Mouse (Mus musculus) kidney, embryonic 16.5 days (tissue): Measurements from ENCODE around the gene Slc35b4. TPM values are rescaled to one million over a fixed set of nuclear protein-coding genes. Genes with fewer than 3 reads are reported as not detected.

Source experiments
- ATAC-seq: fragments of 200-750 bp; cut with Nextera tagmentation; 2 replicates; pipeline ENCODE4 v1.8.0; 2017; ENCODE audit warnings: moderate TSS enrichment; ENCODE audit not compliant: low FRiP score, low TSS enrichment
- H3K27ac ChIP-seq: fragments of 300-500 bp; sonication (generic); 2 replicates; pipeline ENCODE4 v1.5.1; 2014; ENCODE audit warnings: low read length
- H3K27me3 ChIP-seq: fragments of 300-500 bp; sonication (generic); 2 replicates; pipeline ENCODE4 v1.6.1; 2014; ENCODE audit warnings: low read length, control low read depth, mixed read lengths; ENCODE audit not compliant: insufficient read depth
- H3K36me3 ChIP-seq: fragments of 300-500 bp; sonication (generic); 2 replicates; pipeline ENCODE4 v1.6.1; 2014; ENCODE audit warnings: low read length, control low read depth, mixed read lengths; ENCODE audit not compliant: insufficient read depth
- H3K4me1 ChIP-seq: fragments of 300-500 bp; sonication (generic); 2 replicates; pipeline ENCODE4 v1.6.1; 2014; ENCODE audit warnings: low read length, control low read depth, mixed read lengths; ENCODE audit not compliant: insufficient read depth
- H3K4me2 ChIP-seq: fragments of 300-500 bp; sonication (generic); replicated peaks from 2 replicates; pipeline ENCODE4 v1.6.1; 2014; ENCODE audit warnings: low read depth, low read length
- H3K4me3 ChIP-seq: fragments of 300-500 bp; sonication (generic); 2 replicates; pipeline ENCODE4 v1.5.1; 2014; ENCODE audit warnings: mild to moderate bottlenecking, low read length
- H3K9ac ChIP-seq: fragments of 300-500 bp; sonication (generic); replicated peaks from 2 replicates; pipeline ENCODE4 v1.6.1; 2014; ENCODE audit warnings: low read length
- H3K9me3 ChIP-seq: fragments of 300-500 bp; sonication (generic); 2 replicates; pipeline ENCODE4 v1.6.1; 2016; ENCODE audit warnings: low read length, control low read depth
- WGBS: fragments of 180-500 bp; shearing (Covaris S2); extraction: QIAGEN DNeasy Blood & Tissue Kit; methylation state at CpG from one replicate; pipeline ENCODE4 v1.1.7; 2014; 5-methylcytosine and 5-hydroxymethylcytosine counted together
- polyA plus RNA-seq: library from polyadenylated mRNA; unstranded; fragments of >200 nt; fragmentation: Nextera tagmentation; extraction: Ambion mirVana; gene quantifications from 2 replicates; pipeline ENCODE4 v1.2.1, GENCODE M21; 2015

Gene Slc35b4
- polyA plus RNA-seq, 1 experiment from 2014 or later = 86.0 TPM

DNA sequence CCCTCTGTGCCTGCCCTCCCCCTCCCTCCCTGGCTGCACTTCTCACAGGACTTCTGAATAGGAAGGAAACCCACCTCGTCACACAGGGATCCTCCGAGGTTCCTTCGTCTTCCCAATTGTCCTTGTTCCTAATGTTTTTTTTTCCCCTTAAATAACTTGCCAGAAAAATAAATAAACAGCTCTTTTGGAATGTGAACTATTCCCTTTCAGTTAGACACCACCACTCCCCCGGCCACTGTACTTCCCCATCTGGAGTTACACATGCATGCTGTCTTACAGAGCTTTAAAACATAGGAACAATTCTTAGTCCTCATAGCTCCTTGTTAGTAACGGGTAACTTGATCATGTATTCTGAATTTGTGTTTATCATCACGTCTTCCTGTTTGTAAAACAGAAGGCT lies 30.9 kb downstream of the Slc35b4 start:
- no peak for ATAC-seq
- 0 out of 2 replicates have a peak overlapping the region, but pooled peaks have one; percentile 9 for H3K4me2 ChIP-seq
- peaks cover 10% of the 10 kb centered on the region; the same call in 1 of the 2 replicates for H3K4me1 ChIP-seq
- peak overlapping the region; percentile 31; the same call in 1 of the 2 replicates for H3K27ac ChIP-seq
- H3K27me3 ChIP-seq = no peaks in the 10 kb centered on the region
- WGBS = 26% methylated on average over 6 of the region's 6 CpGs
- H3K4me3 ChIP-seq = no peak overlapping the region
- peaks cover 7% of the 10 kb centered on the region for H3K9me3 ChIP-seq
- no peak overlapping the region for H3K9ac ChIP-seq
- H3K36me3 ChIP-seq = no peaks in the 10 kb centered on the region

DNA sequence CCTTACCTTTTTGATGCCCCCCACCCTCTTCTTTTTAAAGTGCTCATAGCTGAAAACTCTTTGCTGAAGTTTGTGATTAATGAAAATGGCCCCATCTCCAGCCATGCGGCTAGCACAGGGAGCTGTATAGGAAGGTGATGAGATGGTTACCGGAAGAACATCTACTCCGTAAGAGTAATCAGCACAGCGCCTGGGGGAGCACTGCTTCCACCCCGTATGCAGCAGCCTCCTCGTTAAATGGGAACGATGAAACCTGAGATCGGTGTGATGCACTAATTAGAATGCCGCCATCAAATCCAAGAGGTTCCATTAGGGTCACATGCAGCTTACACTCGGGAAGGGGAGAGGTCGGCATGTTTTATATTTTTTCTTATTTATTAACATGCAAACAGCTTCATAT lies 34.0 kb downstream of the Slc35b4 start:
- Histone ChIP-seq H3K9me3 (peaks cover 7% of the 10 kb centered on the region), H3K4me3 (no peak overlapping the region), H3K4me2 (no peak overlapping the region), H3K4me1 (peaks cover 10% of the 10 kb centered on the region; the same call in 1 of the 2 replicates), H3K27ac (no peak overlapping the region), H3K9ac (no peak overlapping the region), H3K27me3 (no peaks in the 10 kb centered on the region), H3K36me3 (no peaks in the 10 kb centered on the region)
- ATAC-seq = no peak
- 52% methylated on average over 11 of the region's 11 CpGs for WGBS

DNA sequence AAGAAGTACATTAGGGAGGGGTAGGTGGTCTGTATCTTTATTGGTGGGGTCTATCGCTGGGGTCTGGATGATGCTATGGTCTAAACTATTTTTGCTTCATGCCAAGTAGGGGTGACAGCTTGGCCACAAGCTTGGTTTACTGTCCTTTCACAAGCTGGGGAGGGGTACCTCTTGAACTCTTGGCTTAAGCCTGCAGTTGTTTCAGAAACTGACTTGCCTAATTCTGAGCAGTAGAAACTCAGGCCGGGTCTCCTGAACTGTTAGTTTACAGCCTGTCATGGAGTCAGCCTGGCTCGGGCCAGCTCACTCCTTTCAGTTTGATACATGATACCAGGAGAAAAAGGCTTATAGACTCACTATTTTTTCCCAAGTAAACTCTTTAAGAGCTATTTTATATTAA lies 38.5 kb downstream of the Slc35b4 start:
- H3K4me1 ChIP-seq = no peaks in the 10 kb centered on the region
- H3K4me3 ChIP-seq = no peak overlapping the region
- no peak overlapping the region for H3K27ac ChIP-seq
- 47% methylated on average over 3 of the region's 3 CpGs for WGBS
- H3K27me3 ChIP-seq = no peaks in the 10 kb centered on the region
- no peaks in the 10 kb centered on the region for H3K9me3 ChIP-seq
- no peak overlapping the region for H3K4me2 ChIP-seq
- no peak for ATAC-seq
- no peak overlapping the region for H3K9ac ChIP-seq
- no peaks in the 10 kb centered on the region for H3K36me3 ChIP-seq

DNA sequence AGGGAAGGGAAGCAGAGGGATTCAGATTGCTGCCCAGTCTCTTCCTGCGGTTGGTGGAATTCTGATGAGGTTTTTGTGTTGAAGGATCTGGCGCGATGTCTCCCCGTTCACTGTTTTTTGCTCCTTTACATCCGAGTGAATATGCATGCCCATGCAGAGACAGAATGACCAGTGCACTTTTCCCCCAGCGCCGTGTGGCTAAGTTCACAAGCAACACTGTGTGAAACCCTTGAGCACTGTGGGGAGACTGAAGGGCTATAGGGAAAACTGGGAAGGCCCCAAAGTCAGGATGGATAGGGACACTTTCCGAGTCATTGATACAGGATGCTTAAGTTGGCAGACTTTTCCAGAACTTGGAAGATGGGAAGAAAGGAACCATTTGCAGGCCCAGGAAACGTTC lies 44.5 kb downstream of the Slc35b4 start:
- ATAC-seq = no peak
- no peaks in the 10 kb centered on the region for H3K27me3 ChIP-seq
- H3K36me3 ChIP-seq = no peaks in the 10 kb centered on the region
- H3K4me3 ChIP-seq = no peak overlapping the region
- no peaks in the 10 kb centered on the region for H3K9me3 ChIP-seq
- no peak overlapping the region for H3K4me2 ChIP-seq
- H3K4me1 ChIP-seq = no peaks in the 10 kb centered on the region
- 88% methylated on average over 9 of the region's 9 CpGs for WGBS
- H3K9ac ChIP-seq = no peak overlapping the region
- no peak overlapping the region for H3K27ac ChIP-seq

DNA sequence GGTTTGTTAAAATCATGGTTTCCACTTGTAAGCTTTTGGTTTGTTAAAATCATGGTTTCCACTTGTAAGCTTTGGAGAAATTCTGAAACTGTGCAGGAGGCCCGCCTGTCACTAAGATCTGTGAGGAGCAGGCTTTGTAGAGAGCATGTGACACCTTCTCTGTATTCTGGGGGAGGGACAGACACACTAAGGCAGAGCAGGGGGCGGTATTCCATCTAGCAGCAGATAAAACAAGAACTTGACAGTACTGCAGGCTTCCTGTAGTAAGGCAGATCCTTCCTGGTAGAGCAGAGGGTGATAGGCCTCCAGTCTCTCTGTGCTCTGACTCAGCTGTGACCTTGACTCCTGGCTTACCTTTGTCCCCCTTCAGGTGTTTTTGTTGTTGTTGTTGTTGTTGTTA lies 47.6 kb downstream of the Slc35b4 start:
- no peaks in the 10 kb centered on the region for H3K4me1 ChIP-seq
- 58% methylated on average over 2 of the region's 2 CpGs for WGBS
- H3K27ac ChIP-seq = no peak overlapping the region
- H3K27me3 ChIP-seq = no peaks in the 10 kb centered on the region
- no peaks in the 10 kb centered on the region for H3K36me3 ChIP-seq
- no peak overlapping the region for H3K4me2 ChIP-seq
- H3K9me3 ChIP-seq = no peaks in the 10 kb centered on the region
- no peak overlapping the region for H3K9ac ChIP-seq
- H3K4me3 ChIP-seq = no peak overlapping the region
- ATAC-seq = no peak

DNA sequence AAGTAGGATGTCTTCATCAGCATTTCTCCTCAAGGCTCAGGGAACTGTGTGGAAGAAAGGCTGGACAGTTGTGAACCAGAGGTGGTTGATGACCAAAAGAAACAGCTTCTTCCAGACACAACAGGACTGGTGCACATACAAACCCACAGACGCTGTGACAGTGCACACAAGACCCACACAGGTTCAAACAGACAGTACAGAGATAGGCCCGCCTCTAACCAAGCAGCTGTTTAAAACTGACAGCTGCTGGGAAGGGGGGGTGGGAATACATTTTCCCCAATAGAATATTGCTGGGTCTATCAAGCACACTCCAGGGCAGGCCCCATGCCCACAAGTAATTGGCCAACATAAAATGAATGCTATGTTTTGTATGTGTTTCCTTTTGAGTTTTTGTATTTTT lies 52.5 kb downstream of the Slc35b4 start:
- WGBS = 79% methylated on average over 2 of the region's 2 CpGs
- Histone ChIP-seq H3K9me3 (no peaks in the 10 kb centered on the region), H3K4me1 (no peaks in the 10 kb centered on the region), H3K27me3 (no peaks in the 10 kb centered on the region), H3K36me3 (no peaks in the 10 kb centered on the region), H3K27ac (no peak overlapping the region), H3K9ac (no peak overlapping the region), H3K4me2 (no peak overlapping the region), H3K4me3 (no peak overlapping the region)
- no peak for ATAC-seq

DNA sequence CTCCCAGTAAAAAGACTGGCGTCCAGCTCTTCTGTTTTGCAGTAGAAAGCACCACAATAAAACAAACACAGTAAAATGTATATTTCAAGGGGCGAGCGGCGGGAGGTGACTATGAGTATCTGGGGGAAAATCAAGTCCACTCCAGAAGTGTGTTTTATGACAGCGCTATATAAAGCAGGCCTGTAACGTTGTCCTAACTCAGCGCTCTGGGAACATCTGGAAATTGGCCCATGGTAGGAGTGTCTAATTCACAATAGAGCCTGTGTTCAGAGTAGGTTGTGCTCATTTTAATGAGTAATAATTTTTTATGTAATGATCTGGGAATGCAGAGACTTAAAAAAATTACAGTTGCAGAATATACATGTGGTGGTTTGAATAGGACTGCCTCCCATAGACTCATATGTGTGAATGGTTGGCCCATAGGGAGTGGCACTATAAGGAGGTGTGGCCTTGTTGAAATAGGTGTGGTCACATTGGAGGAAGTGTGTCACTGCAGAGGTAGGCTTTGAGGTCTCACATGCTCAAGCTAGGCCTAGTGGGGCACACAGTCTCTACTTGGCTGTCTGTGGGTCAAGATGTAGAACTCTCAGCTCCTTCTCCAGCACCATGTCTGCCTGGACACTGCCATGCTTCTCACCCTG lies 60.0 kb downstream of the Slc35b4 start:
- Histone ChIP-seq H3K36me3 (no peaks in the 10 kb centered on the region), H3K9me3 (no peaks in the 10 kb centered on the region), H3K4me2 (no peak overlapping the region), H3K27me3 (no peaks in the 10 kb centered on the region), H3K4me3 (no peak overlapping the region), H3K4me1 (no peaks in the 10 kb centered on the region), H3K9ac (no peak overlapping the region), H3K27ac (no peak overlapping the region)
- ATAC-seq = no peak
- WGBS = 81% methylated on average over 7 of the region's 7 CpGs

DNA sequence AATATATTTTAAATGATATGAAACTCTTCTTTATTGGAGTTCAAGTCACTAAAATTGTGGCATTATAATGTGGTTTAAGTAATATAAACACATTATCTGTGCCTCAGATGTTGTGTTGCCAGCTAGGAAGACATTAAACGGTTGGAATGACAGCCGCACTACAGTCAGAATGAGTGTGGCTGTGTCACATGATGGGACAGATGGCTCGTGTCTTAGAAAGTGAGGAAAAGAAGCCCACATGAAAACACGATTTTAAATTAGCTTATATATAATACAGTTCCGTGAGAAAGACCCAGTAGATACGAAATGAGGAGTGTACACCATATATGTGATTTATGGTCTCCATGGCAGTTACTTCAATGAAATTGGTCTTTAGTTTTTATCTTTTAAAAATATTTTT lies 65.5 kb downstream of the Slc35b4 start:
- Histone ChIP-seq H3K27ac (no peak overlapping the region), H3K36me3 (no peaks in the 10 kb centered on the region), H3K4me1 (peaks cover 3% of the 10 kb centered on the region; the same call in 1 of the 2 replicates), H3K27me3 (no peaks in the 10 kb centered on the region), H3K4me3 (no peak overlapping the region), H3K4me2 (no peak overlapping the region), H3K9me3 (no peaks in the 10 kb centered on the region), H3K9ac (no peak overlapping the region)
- no peak for ATAC-seq
- WGBS = 70% methylated on average over 6 of the region's 6 CpGs

DNA sequence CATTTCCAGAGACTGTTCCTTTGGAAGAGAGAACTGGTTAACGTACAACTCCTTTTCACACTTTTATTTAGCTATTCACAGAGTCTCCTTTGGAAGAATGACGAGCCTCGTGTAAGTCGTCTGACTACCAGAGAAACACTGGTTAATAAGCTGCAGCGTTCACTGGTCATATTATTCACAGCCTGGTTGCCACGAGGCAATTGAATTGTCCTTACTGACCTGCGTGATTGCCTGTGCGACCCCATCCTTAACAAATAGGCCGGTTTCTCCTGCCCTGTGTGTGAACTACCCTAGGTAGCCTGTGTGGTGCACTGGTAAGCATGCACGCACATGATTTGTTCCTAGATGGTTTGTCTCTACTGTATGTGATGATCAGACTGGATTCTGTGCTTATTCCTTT lies 66.3 kb downstream of the Slc35b4 start:
- peak; percentile 57; the same call in 1 of the 2 replicates for ATAC-seq
- H3K36me3 ChIP-seq = no peaks in the 10 kb centered on the region
- peaks cover 3% of the 10 kb centered on the region; the same call in 1 of the 2 replicates for H3K4me1 ChIP-seq
- no peaks in the 10 kb centered on the region for H3K9me3 ChIP-seq
- no peaks in the 10 kb centered on the region for H3K27me3 ChIP-seq
- H3K27ac ChIP-seq = 0 out of 2 replicates have a peak overlapping the region, but pooled peaks have one; percentile 38
- H3K4me3 ChIP-seq = no peak overlapping the region
- 46% methylated on average over 10 of the region's 10 CpGs for WGBS
- H3K4me2 ChIP-seq = no peak overlapping the region
- H3K9ac ChIP-seq = no peak overlapping the region
